Mouse (Mus musculus): Measurements from ENCODE around the gene Gm11232. TPM values are rescaled to one million over a fixed set of nuclear protein-coding genes. Genes with fewer than 3 reads are reported as not detected.

Gm11232 gene
- polyA plus RNA-seq (2016; fragmentation: Nextera tagmentation; extraction: Ambion mirVana) = 0.09 and 0.11 TPM in 2 replicates

- H3K27me3 ChIP-seq (replicated peaks; ENCODE audit: low read depth, poor library complexity, severe bottlenecking) = no peaks in the 10 kb centered on the region
- 76% methylated on average over 2 of the region's 2 CpGs for WGBS
- no peak for DNase-seq (ENCODE audit: low spot score)
- H3K4me1 ChIP-seq = no peaks in the 10 kb centered on the region
- H3K27ac ChIP-seq (replicated peaks) = no peak within 1 kb of the TSS
- no peak within 1 kb of the TSS for H3K4me3 ChIP-seq
- no peaks in the 10 kb centered on the region for H3K36me3 ChIP-seq (replicated peaks)
- no peaks in the 10 kb centered on the region for H3K9me3 ChIP-seq
Measured at GRCm38 (mm10) chr4:71757865-71758264, at the start of gene Gm11232. Gene Gm11232 (minus strand): TSS chr4:71757965.

- Histone ChIP-seq H3K4me1 (peaks cover 6% of the 10 kb centered on the region; the same call in 1 of the 2 replicates), H3K9me3 (no peaks in the 10 kb centered on the region), H3K36me3 (replicated peaks) (no peaks in the 10 kb centered on the region), H3K4me3 (no peak overlapping the region), H3K27me3 (replicated peaks; ENCODE audit: low read depth, poor library complexity, severe bottlenecking) (no peaks in the 10 kb centered on the region), H3K27ac (replicated peaks) (no peak overlapping the region)
- DNase-seq (ENCODE audit: low spot score) = no peak
- WGBS = 74% methylated on average over 2 of the region's 2 CpGs
Measured at GRCm38 (mm10) chr4:71805977-71806534, 48.3 kb upstream of the Gm11232 start.

GRCm38 (mm10) chr4:71765529-71765928 is 7.8 kb upstream of the Gm11232 start:
- 52% methylated on average over 1 of the region's 1 CpGs for WGBS
- H3K4me3 ChIP-seq = no peak overlapping the region
- DNase-seq (ENCODE audit: low spot score) = no peak
- peaks cover 6% of the 10 kb centered on the region for H3K4me1 ChIP-seq
- H3K9me3 ChIP-seq = no peaks in the 10 kb centered on the region
- H3K27me3 ChIP-seq (replicated peaks; ENCODE audit: low read depth, poor library complexity, severe bottlenecking) = peaks cover 14% of the 10 kb centered on the region; the same call in 1 of the 2 replicates
- H3K36me3 ChIP-seq (replicated peaks) = no peaks in the 10 kb centered on the region
- H3K27ac ChIP-seq (replicated peaks) = no peak overlapping the region

GRCm38 (mm10) chr4:71765071-71765470 is 7.3 kb upstream of the Gm11232 start:
- Histone ChIP-seq H3K4me3 (no peak overlapping the region), H3K36me3 (replicated peaks) (no peaks in the 10 kb centered on the region), H3K9me3 (no peaks in the 10 kb centered on the region), H3K27ac (replicated peaks) (no peak overlapping the region), H3K4me1 (peaks cover 6% of the 10 kb centered on the region), H3K27me3 (replicated peaks; ENCODE audit: low read depth, poor library complexity, severe bottlenecking) (peaks cover 14% of the 10 kb centered on the region; the same call in 1 of the 2 replicates)
- 47% methylated on average over 3 of the region's 3 CpGs for WGBS
- peak; percentile 51 for DNase-seq (ENCODE audit: low spot score)

- WGBS = 77% methylated on average over 11 of the region's 11 CpGs
- no peak overlapping the region for H3K27ac ChIP-seq (replicated peaks)
- H3K27me3 ChIP-seq (replicated peaks; ENCODE audit: low read depth, poor library complexity, severe bottlenecking) = no peaks in the 10 kb centered on the region
- no peaks in the 10 kb centered on the region for H3K36me3 ChIP-seq (replicated peaks)
- DNase-seq (ENCODE audit: low spot score) = no peak
- H3K4me3 ChIP-seq = no peak overlapping the region
- no peaks in the 10 kb centered on the region for H3K9me3 ChIP-seq
- no peaks in the 10 kb centered on the region for H3K4me1 ChIP-seq
Measured at GRCm38 (mm10) chr4:71756441-71757221, 1.1 kb downstream of the Gm11232 start.

GRCm38 (mm10) chr4:71745741-71746140 is 12.0 kb downstream of the Gm11232 start:
- WGBS = 63% methylated on average over 1 of the region's 1 CpGs
- Histone ChIP-seq H3K36me3 (replicated peaks) (no peaks in the 10 kb centered on the region), H3K27me3 (replicated peaks; ENCODE audit: low read depth, poor library complexity, severe bottlenecking) (no peaks in the 10 kb centered on the region), H3K27ac (replicated peaks) (no peak overlapping the region), H3K9me3 (no peaks in the 10 kb centered on the region), H3K4me3 (no peak overlapping the region), H3K4me1 (no peaks in the 10 kb centered on the region)
- DNase-seq (ENCODE audit: low spot score) = no peak

- no peak for DNase-seq (ENCODE audit: low spot score)
- H3K27me3 ChIP-seq (replicated peaks; ENCODE audit: low read depth, poor library complexity, severe bottlenecking) = no peaks in the 10 kb centered on the region
- H3K4me1 ChIP-seq = no peaks in the 10 kb centered on the region
Measured at GRCm38 (mm10) chr4:71736529-71736928, 21.2 kb downstream of the Gm11232 start.

GRCm38 (mm10) chr4:71735261-71735660 is 22.5 kb downstream of the Gm11232 start:
- no peak for DNase-seq (ENCODE audit: low spot score)
- H3K27ac ChIP-seq (replicated peaks) = no peak overlapping the region
- no peaks in the 10 kb centered on the region for H3K27me3 ChIP-seq (replicated peaks; ENCODE audit: low read depth, poor library complexity, severe bottlenecking)
- H3K9me3 ChIP-seq = no peaks in the 10 kb centered on the region
- no peaks in the 10 kb centered on the region for H3K36me3 ChIP-seq (replicated peaks)
- WGBS = 80% methylated on average over 3 of the region's 3 CpGs
- H3K4me1 ChIP-seq = no peaks in the 10 kb centered on the region
- no peak overlapping the region for H3K4me3 ChIP-seq

More at GRCm38 (mm10) chr4:71736529-71736928, 21.2 kb downstream of the Gm11232 start:
- H3K4me3 ChIP-seq = no peak overlapping the region
- no peaks in the 10 kb centered on the region for H3K36me3 ChIP-seq (replicated peaks)
- no peaks in the 10 kb centered on the region for H3K9me3 ChIP-seq
- no peak overlapping the region for H3K27ac ChIP-seq (replicated peaks)

- DNase-seq (ENCODE audit: low spot score) = no peak
- no peaks in the 10 kb centered on the region for H3K4me1 ChIP-seq
- no peaks in the 10 kb centered on the region for H3K27me3 ChIP-seq (replicated peaks; ENCODE audit: low read depth, poor library complexity, severe bottlenecking)
- H3K9me3 ChIP-seq = no peaks in the 10 kb centered on the region
- H3K27ac ChIP-seq (replicated peaks) = no peak overlapping the region
- no peak overlapping the region for H3K4me3 ChIP-seq
- H3K36me3 ChIP-seq (replicated peaks) = no peaks in the 10 kb centered on the region
Measured at GRCm38 (mm10) chr4:71729401-71729800, 28.4 kb downstream of the Gm11232 start.

- Histone ChIP-seq H3K27me3 (replicated peaks; ENCODE audit: low read depth, poor library complexity, severe bottlenecking) (no peaks in the 10 kb centered on the region), H3K4me3 (no peak overlapping the region), H3K4me1 (no peaks in the 10 kb centered on the region), H3K27ac (replicated peaks) (no peak overlapping the region), H3K9me3 (no peaks in the 10 kb centered on the region), H3K36me3 (replicated peaks) (no peaks in the 10 kb centered on the region)
- 56% methylated on average over 2 of the region's 2 CpGs for WGBS
- peak; percentile 9 for DNase-seq (ENCODE audit: low spot score)
Measured at GRCm38 (mm10) chr4:71727611-71728010, 30.2 kb downstream of the Gm11232 start.

- no peak for DNase-seq (ENCODE audit: low spot score)
- no peaks in the 10 kb centered on the region for H3K27me3 ChIP-seq (replicated peaks; ENCODE audit: low read depth, poor library complexity, severe bottlenecking)
- no peaks in the 10 kb centered on the region for H3K4me1 ChIP-seq
- H3K9me3 ChIP-seq = no peaks in the 10 kb centered on the region
- no peak overlapping the region for H3K4me3 ChIP-seq
- H3K27ac ChIP-seq (replicated peaks) = no peak overlapping the region
- 88% methylated on average over 4 of the region's 4 CpGs for WGBS
- H3K36me3 ChIP-seq (replicated peaks) = no peaks in the 10 kb centered on the region
Measured at GRCm38 (mm10) chr4:71727056-71727455, 30.7 kb downstream of the Gm11232 start.

GRCm38 (mm10) chr4:71725889-71726288 is 31.9 kb downstream of the Gm11232 start:
- H3K36me3 ChIP-seq (replicated peaks) = no peaks in the 10 kb centered on the region
- H3K27ac ChIP-seq (replicated peaks) = no peak overlapping the region
- no peak overlapping the region for H3K4me3 ChIP-seq
- DNase-seq (ENCODE audit: low spot score) = no peak
- H3K27me3 ChIP-seq (replicated peaks; ENCODE audit: low read depth, poor library complexity, severe bottlenecking) = no peaks in the 10 kb centered on the region
- no peaks in the 10 kb centered on the region for H3K9me3 ChIP-seq
- no peaks in the 10 kb centered on the region for H3K4me1 ChIP-seq
- WGBS = 76% methylated on average over 2 of the region's 2 CpGs

All from embryonic facial prominence, embryonic 10.5 days (tissue).